Mouse (Mus musculus): ENCODE data around the gene Sept5. TPM values are rescaled to one million over a fixed set of nuclear protein-coding genes. Genes with fewer than 3 reads are reported as not detected.
A peak's percentile ranks its signal among the peaks of the same experiment; 100 is the strongest.

Sept5 gene
- polyA plus RNA-seq, 1 experiment from 2014 or later, result 18.9 TPM

- no peaks in the 10 kb centered on the region for H3K9me3 ChIP-seq (ENCODE audit: control insufficient read depth, low read depth, low read length)
- H3K9ac ChIP-seq (replicated peaks; ENCODE audit: low read depth, low read length), result no peak overlapping the region
- no peaks in the 10 kb centered on the region for H3K27me3 ChIP-seq (ENCODE audit: control insufficient read depth, insufficient read depth, low read length)
- H3K27ac ChIP-seq (ENCODE audit: low read length), result no peak overlapping the region
- no peaks in the 10 kb centered on the region for H3K4me1 ChIP-seq (ENCODE audit: control insufficient read depth, insufficient read depth, low read length)
- H3K4me2 ChIP-seq (replicated peaks; ENCODE audit: low read depth, low read length), result no peak overlapping the region
- no peak for ATAC-seq (ENCODE audit: insufficient number of reproducible peaks, insufficient read depth, low FRiP score, low read depth)
- no peak overlapping the region for H3K4me3 ChIP-seq (ENCODE audit: low read depth, low read length)
- no peaks in the 10 kb centered on the region for H3K36me3 ChIP-seq (ENCODE audit: control insufficient read depth, insufficient read depth, low read length)
- WGBS, result 83% methylated on average over 6 of the region's 6 CpGs
Measured at GRCm38 (mm10) chr16:18653290-18654160, 23.8 kb upstream of the Sept5 start.

- no peak overlapping the region for H3K4me2 ChIP-seq (replicated peaks; ENCODE audit: low read depth, low read length)
- H3K27me3 ChIP-seq (ENCODE audit: control insufficient read depth, insufficient read depth, low read length), result no peaks in the 10 kb centered on the region
- no peak for ATAC-seq (ENCODE audit: insufficient number of reproducible peaks, insufficient read depth, low FRiP score, low read depth)
- H3K27ac ChIP-seq (ENCODE audit: low read length), result no peak overlapping the region
- 60% methylated on average over 3 of the region's 3 CpGs for WGBS
- no peak overlapping the region for H3K9ac ChIP-seq (replicated peaks; ENCODE audit: low read depth, low read length)
- no peaks in the 10 kb centered on the region for H3K36me3 ChIP-seq (ENCODE audit: control insufficient read depth, insufficient read depth, low read length)
- no peaks in the 10 kb centered on the region for H3K4me1 ChIP-seq (ENCODE audit: control insufficient read depth, insufficient read depth, low read length)
- no peak overlapping the region for H3K4me3 ChIP-seq (ENCODE audit: low read depth, low read length)
- no peaks in the 10 kb centered on the region for H3K9me3 ChIP-seq (ENCODE audit: control insufficient read depth, low read depth, low read length)
Measured at GRCm38 (mm10) chr16:18649126-18649525, 19.4 kb upstream of the Sept5 start.

GRCm38 (mm10) chr16:18645329-18645728 lies 15.6 kb upstream of the Sept5 start:
- H3K4me2 ChIP-seq (replicated peaks; ENCODE audit: low read depth, low read length), result no peak overlapping the region
- H3K27me3 ChIP-seq (ENCODE audit: control insufficient read depth, insufficient read depth, low read length), result no peaks in the 10 kb centered on the region
- H3K9ac ChIP-seq (replicated peaks; ENCODE audit: low read depth, low read length), result no peak overlapping the region
- H3K4me3 ChIP-seq (ENCODE audit: low read depth, low read length), result no peak overlapping the region
- H3K4me1 ChIP-seq (ENCODE audit: control insufficient read depth, insufficient read depth, low read length), result no peaks in the 10 kb centered on the region
- H3K36me3 ChIP-seq (ENCODE audit: control insufficient read depth, insufficient read depth, low read length), result no peaks in the 10 kb centered on the region
- peak; percentile 42; the same call in 1 of the 2 replicates for ATAC-seq (ENCODE audit: insufficient number of reproducible peaks, insufficient read depth, low FRiP score, low read depth)
- no peak overlapping the region for H3K27ac ChIP-seq (ENCODE audit: low read length)
- 70% methylated on average over 6 of the region's 6 CpGs for WGBS
- no peaks in the 10 kb centered on the region for H3K9me3 ChIP-seq (ENCODE audit: control insufficient read depth, low read depth, low read length)

GRCm38 (mm10) chr16:18644485-18644884 lies 14.7 kb upstream of the Sept5 start:
- Histone ChIP-seq H3K9ac (replicated peaks; ENCODE audit: low read depth, low read length) (no peak overlapping the region), H3K36me3 (ENCODE audit: control insufficient read depth, insufficient read depth, low read length) (no peaks in the 10 kb centered on the region), H3K4me2 (replicated peaks; ENCODE audit: low read depth, low read length) (no peak overlapping the region), H3K27me3 (ENCODE audit: control insufficient read depth, insufficient read depth, low read length) (no peaks in the 10 kb centered on the region), H3K4me3 (ENCODE audit: low read depth, low read length) (no peak overlapping the region), H3K27ac (ENCODE audit: low read length) (no peak overlapping the region), H3K9me3 (ENCODE audit: control insufficient read depth, low read depth, low read length) (no peaks in the 10 kb centered on the region), H3K4me1 (ENCODE audit: control insufficient read depth, insufficient read depth, low read length) (no peaks in the 10 kb centered on the region)
- no peak for ATAC-seq (ENCODE audit: insufficient number of reproducible peaks, insufficient read depth, low FRiP score, low read depth)
- 76% methylated on average over 4 of the region's 4 CpGs for WGBS

- WGBS, result 72% methylated on average over 11 of the region's 11 CpGs
- Histone ChIP-seq H3K36me3 (ENCODE audit: control insufficient read depth, insufficient read depth, low read length) (no peaks in the 10 kb centered on the region), H3K9me3 (ENCODE audit: control insufficient read depth, low read depth, low read length) (no peaks in the 10 kb centered on the region), H3K9ac (replicated peaks; ENCODE audit: low read depth, low read length) (no peak overlapping the region), H3K4me1 (ENCODE audit: control insufficient read depth, insufficient read depth, low read length) (no peaks in the 10 kb centered on the region), H3K4me2 (replicated peaks; ENCODE audit: low read depth, low read length) (no peak overlapping the region), H3K27me3 (ENCODE audit: control insufficient read depth, insufficient read depth, low read length) (no peaks in the 10 kb centered on the region), H3K4me3 (ENCODE audit: low read depth, low read length) (no peak overlapping the region), H3K27ac (ENCODE audit: low read length) (no peak overlapping the region)
- ATAC-seq (ENCODE audit: insufficient number of reproducible peaks, insufficient read depth, low FRiP score, low read depth), result no peak
Measured at GRCm38 (mm10) chr16:18643406-18643998, 13.7 kb upstream of the Sept5 start.

GRCm38 (mm10) chr16:18642897-18643296 lies 13.1 kb upstream of the Sept5 start:
- 86% methylated on average over 4 of the region's 4 CpGs for WGBS
- no peaks in the 10 kb centered on the region for H3K9me3 ChIP-seq (ENCODE audit: control insufficient read depth, low read depth, low read length)
- H3K9ac ChIP-seq (replicated peaks; ENCODE audit: low read depth, low read length), result no peak overlapping the region
- H3K27me3 ChIP-seq (ENCODE audit: control insufficient read depth, insufficient read depth, low read length), result no peaks in the 10 kb centered on the region
- no peaks in the 10 kb centered on the region for H3K36me3 ChIP-seq (ENCODE audit: control insufficient read depth, insufficient read depth, low read length)
- H3K27ac ChIP-seq (ENCODE audit: low read length), result no peak overlapping the region
- no peak overlapping the region for H3K4me3 ChIP-seq (ENCODE audit: low read depth, low read length)
- no peak for ATAC-seq (ENCODE audit: insufficient number of reproducible peaks, insufficient read depth, low FRiP score, low read depth)
- H3K4me1 ChIP-seq (ENCODE audit: control insufficient read depth, insufficient read depth, low read length), result no peaks in the 10 kb centered on the region
- H3K4me2 ChIP-seq (replicated peaks; ENCODE audit: low read depth, low read length), result no peak overlapping the region

- Histone ChIP-seq H3K4me1 (ENCODE audit: control insufficient read depth, insufficient read depth, low read length) (no peaks in the 10 kb centered on the region), H3K27ac (ENCODE audit: low read length) (no peak overlapping the region), H3K9me3 (ENCODE audit: control insufficient read depth, low read depth, low read length) (no peaks in the 10 kb centered on the region), H3K36me3 (ENCODE audit: control insufficient read depth, insufficient read depth, low read length) (no peaks in the 10 kb centered on the region), H3K9ac (replicated peaks; ENCODE audit: low read depth, low read length) (no peak overlapping the region), H3K4me3 (ENCODE audit: low read depth, low read length) (no peak overlapping the region), H3K27me3 (ENCODE audit: control insufficient read depth, insufficient read depth, low read length) (no peaks in the 10 kb centered on the region), H3K4me2 (replicated peaks; ENCODE audit: low read depth, low read length) (no peak overlapping the region)
- ATAC-seq (ENCODE audit: insufficient number of reproducible peaks, insufficient read depth, low FRiP score, low read depth), result no peak
- 43% methylated on average over 7 of the region's 7 CpGs for WGBS
Measured at GRCm38 (mm10) chr16:18642291-18642690, 12.5 kb upstream of the Sept5 start.

GRCm38 (mm10) chr16:18639382-18639929 lies 9.7 kb upstream of the Sept5 start:
- H3K4me3 ChIP-seq (ENCODE audit: low read depth, low read length), result no peak overlapping the region
- H3K9ac ChIP-seq (replicated peaks; ENCODE audit: low read depth, low read length), result no peak overlapping the region
- no peak overlapping the region for H3K27ac ChIP-seq (ENCODE audit: low read length)
- H3K27me3 ChIP-seq (ENCODE audit: control insufficient read depth, insufficient read depth, low read length), result no peaks in the 10 kb centered on the region
- ATAC-seq (ENCODE audit: insufficient number of reproducible peaks, insufficient read depth, low FRiP score, low read depth), result no peak
- no peaks in the 10 kb centered on the region for H3K4me1 ChIP-seq (ENCODE audit: control insufficient read depth, insufficient read depth, low read length)
- H3K9me3 ChIP-seq (ENCODE audit: control insufficient read depth, low read depth, low read length), result no peaks in the 10 kb centered on the region
- H3K4me2 ChIP-seq (replicated peaks; ENCODE audit: low read depth, low read length), result no peak overlapping the region
- no peaks in the 10 kb centered on the region for H3K36me3 ChIP-seq (ENCODE audit: control insufficient read depth, insufficient read depth, low read length)
- WGBS, result 74% methylated on average over 1 of the region's 1 CpGs
